Mouse (Mus musculus): ENCODE measurements around the gene Zcchc24.

DNA sequence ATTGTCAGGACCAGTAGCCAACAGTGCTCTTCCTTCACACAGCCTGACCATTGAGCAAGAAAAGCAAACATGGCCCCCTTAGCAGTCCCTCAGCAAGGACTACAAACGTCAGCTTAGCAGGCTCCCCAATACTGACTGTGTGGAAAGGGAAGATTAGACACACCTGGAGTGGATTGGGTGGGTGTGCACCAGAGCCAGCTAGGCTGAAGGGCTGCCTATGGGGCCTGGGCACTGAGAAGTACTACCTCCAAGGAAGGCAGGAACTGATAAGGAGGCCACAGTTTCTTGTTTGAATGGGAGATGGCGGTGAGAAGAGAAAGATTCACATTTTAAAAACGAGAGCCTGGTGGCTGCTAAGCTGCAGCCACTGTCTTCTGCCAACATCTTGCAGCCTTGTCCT lies 101.3 kb downstream of the Zcchc24 start:
- no peak for TF ChIP-seq POLR2A (IDR thresholded peaks at IDR 0.05; ENCODE audit: borderline replicate concordance, low read depth, low read length)
- TF ChIP-seq CTCF (IDR thresholded peaks at IDR 0.05; ENCODE audit: low read depth, low read length): no peak

Data from bone marrow macrophage, adult 2 months (primary cell).